Mouse (Mus musculus) frontal cortex, postnatal 10 days (tissue): Measurements from ENCODE around the gene Olfr198.
"Not testable (repeated sequence)": the region's sequence is repeated elsewhere in the genome, so short reads cannot be mapped to it uniquely, and the experiment has no call there.

Experiments
- DNase-seq, 2 experiments: peaks; one replicate each; pipeline ENCODE4 v3.0.0; 2022; ENCODE audit warnings: low spot score in 2 of 2, mixed read lengths in 1 of 2

Gene Olfr198

DNA sequence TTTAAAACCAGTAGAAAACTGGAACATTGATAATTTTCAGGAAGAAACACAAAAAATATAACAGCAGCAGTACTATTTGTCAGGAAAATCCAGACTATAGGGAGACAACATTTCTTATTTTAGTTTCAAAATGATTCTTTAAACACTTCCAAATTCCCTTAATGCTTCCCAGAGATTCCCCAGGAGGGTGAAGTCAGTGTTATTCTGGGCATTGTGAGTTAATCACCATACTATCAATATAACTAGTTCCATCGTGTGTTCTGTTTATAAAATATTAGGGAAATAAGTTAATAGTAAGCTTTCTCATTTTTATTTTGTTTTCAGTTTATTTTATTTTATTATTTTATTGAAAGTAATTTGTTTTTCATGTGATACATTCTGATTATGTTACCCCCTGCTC is at the start of gene Olfr198:
Olfr198 (minus strand) TSS at position 101 of the 400 bp plus-strand sequence.
- not testable (repeated sequence) for DNase-seq

DNA sequence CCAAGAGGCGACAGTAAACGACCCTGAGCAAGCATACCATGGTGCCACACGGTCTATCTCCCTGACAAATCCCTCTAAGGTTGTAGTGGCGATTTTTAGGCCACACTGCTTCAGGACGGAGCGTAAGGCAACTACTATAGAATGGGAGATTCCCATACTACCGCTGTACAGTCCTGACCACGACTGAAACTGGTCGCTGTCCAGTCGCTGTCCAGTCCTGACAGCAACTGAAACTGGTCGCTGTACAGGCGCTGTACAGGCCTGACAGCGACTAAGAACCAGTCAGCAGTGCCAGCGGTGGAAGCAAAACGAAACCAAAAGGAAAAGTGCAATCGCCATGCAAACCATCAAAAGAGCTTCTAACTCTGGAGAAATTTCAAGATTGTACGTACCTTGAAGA is 46.4 kb upstream of the Olfr198 start:
- DNase-seq: no peak

DNA sequence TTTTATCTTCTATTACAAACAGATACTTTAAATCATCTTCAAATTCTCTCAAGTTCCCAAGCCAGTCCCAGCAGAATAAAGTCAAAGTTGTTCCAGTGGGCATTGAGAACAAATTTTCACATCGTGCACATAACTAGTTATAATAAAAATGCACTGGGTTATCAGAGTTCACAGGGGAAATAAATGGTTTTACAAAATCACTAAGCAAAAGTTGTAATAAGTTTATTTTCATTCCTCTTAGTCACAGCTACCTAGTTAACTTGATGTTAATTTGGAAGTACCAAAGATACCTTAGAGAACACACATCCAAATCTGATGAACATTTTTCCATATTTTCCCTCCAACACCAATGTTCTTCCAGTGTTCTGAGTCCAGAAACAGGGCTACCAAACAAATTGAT is 16.3 kb upstream of the Olfr198 start, which contains the start of gene Olfr199:
Olfr199 (minus strand) TSS at position 101 of the 400 bp plus-strand sequence.
- not testable (repeated sequence) for DNase-seq

DNA sequence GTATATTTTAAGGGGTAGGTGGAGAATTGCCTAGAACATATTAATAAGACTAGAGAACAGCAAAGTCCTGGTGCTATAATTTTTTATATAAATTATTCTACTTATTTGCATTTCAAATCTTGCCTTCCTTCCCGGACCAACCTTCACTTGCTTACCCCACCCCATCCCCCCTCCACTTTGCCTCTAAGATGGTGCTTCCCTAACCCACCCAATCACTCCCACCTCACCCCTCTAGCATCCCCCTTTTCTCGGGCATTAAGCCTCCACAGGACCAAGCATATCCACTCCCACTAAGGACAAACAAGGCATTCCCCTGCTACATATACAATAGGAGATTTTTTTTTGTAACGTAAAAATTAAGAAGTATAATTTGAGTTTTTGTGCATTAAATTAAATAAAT is 14.5 kb upstream of the Olfr198 start:
- not testable (repeated sequence) for DNase-seq

DNA sequence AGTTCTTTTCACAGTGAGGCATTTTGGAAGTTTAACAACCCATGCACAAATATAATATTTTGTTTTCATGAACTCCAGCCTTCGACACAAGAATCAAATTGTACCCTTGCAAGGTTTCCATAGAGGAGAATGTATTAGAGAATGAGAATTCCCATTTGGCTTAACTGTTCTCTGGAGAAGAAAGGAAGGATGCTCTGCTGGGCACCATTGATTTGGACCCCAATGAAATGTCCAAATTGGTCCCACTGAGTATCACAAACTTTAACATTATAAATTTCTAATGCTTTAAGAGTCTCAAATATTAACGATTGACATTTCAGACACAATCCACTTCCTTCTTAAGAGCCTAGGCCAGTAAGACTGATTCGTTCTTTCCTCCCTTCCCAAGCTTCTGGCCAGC is 33.0 kb downstream of the Olfr198 start, which contains the start of gene Olfr196:
Olfr196 (minus strand) TSS at position 101 of the 400 bp plus-strand sequence.
- DNase-seq: no peak

DNA sequence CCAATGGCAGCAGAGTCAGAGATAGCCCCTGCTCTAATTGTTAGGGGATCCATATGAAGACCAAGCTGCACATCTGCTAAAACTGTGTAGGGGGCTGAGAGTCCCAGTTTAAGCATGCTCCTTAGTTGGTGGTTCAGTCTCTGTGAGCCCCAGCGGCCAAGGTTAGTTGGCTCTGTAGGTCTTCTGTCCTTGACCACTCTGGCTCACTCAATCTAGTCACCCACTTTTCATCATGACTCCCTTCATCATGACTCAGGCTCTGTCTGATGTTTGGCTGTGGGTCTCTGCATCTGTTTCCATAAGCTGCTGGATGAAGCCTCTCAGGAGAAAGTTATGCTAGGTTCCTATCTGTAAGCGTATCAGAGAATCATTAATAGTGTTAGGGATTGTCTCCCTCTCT is 51.3 kb downstream of the Olfr198 start:
- no peak for DNase-seq
